Mouse (Mus musculus) left cerebral cortex, adult 8-10 months (tissue): Measurements from ENCODE around the gene Hivep1. TPM values are rescaled to one million over a fixed set of nuclear protein-coding genes. Genes with fewer than 3 reads are reported as not detected.

Experiments
- DNase-seq, 2 experiments: peaks; one replicate each; pipeline ENCODE4 v3.0.0; 2022; ENCODE audit warnings: low spot score in 2 of 2
- total RNA-seq, 4 experiments: library from RNA; stranded (reverse); gene quantifications; 2 replicates each; pipeline ENCODE4 v1.2.4; 2022

Hivep1 gene
- total RNA-seq, 4 experiments from 2014 or later, result 47.6 to 60.6 (median 51.3) TPM

GRCm38 (mm10) chr13:42213556-42213955, 161.7 kb downstream of the Hivep1 start:
- no peak for DNase-seq

GRCm38 (mm10) chr13:42222401-42222800, 170.6 kb downstream of the Hivep1 start:
- no peak for DNase-seq

- DNase-seq, result no peak
Observed at GRCm38 (mm10) chr13:42228849-42229248, 177.0 kb downstream of the Hivep1 start.

- no peak for DNase-seq
Observed at GRCm38 (mm10) chr13:42233741-42234419, 182.1 kb downstream of the Hivep1 start.

GRCm38 (mm10) chr13:42238520-42238919, 186.7 kb downstream of the Hivep1 start:
- DNase-seq, result no peak

GRCm38 (mm10) chr13:42242131-42242530, 190.3 kb downstream of the Hivep1 start:
- no peak for DNase-seq

Other genes with a start within 250 kb of the Hivep1 start
- gene Adtrp, start 204.3 kb upstream of the Hivep1 start, total RNA-seq, result under 1 TPM in 2 of 4 experiments, not detected in 2; 0.33 to 0.43 TPM
- gene Edn1, start 249.5 kb downstream of the Hivep1 start, total RNA-seq, result 1 to 10 TPM; 1.9 to 3.9 (median 2.8) TPM